ENCODE assay signal across 8 mouse cellular contexts in genomic region chr8:95352871-95353866, GRCm38 (mm10). TPM values are rescaled to one million over a fixed set of nuclear protein-coding genes. Genes with fewer than 3 reads are reported as not detected.
DNase-seq lines count a peak whose midpoint lies in the region; ATAC-seq and TF ChIP-seq lines count a peak whose summit lies in the region.

No protein-coding gene starts in this region.

- DNase-seq in Muller cell, postnatal 12 days (ENCODE audit: inconsistent ontology term), result peak; percentile 64
- DNase-seq in heart, embryonic 10.5 days (ENCODE audit: low spot score), result no peak
- peak; percentile 67 to 77 for DNase-seq in lung, postnatal 4 days
- no peak for DNase-seq in B cell, adult 2 months

- ATAC-seq in kidney, embryonic 16.5 days (ENCODE audit: low FRiP score, low TSS enrichment), result peak; percentile 46
- ATAC-seq in stomach, embryonic 15.5 days (ENCODE audit: insufficient read depth, low FRiP score, low read depth), result peak; percentile 36

- H3K27ac ChIP-seq in cortical plate, adult 2 months (ENCODE audit: insufficient read depth, low read length), result no peak overlapping the region
- H3K27ac ChIP-seq in heart, embryonic 10.5 days, result peak overlapping the region; percentile 93
- H3K27ac ChIP-seq in kidney, embryonic 16.5 days (ENCODE audit: low read length), result peak overlapping the region; percentile 78
- peak overlapping the region; percentile 86 for H3K27ac ChIP-seq in stomach, embryonic 15.5 days

- H3K4me1 ChIP-seq in E14TG2a.4 (replicated peaks; ENCODE audit: low read depth, low read length), result peaks cover 53% of the 10 kb centered on the region
- H3K4me1 ChIP-seq in cortical plate, adult 2 months (ENCODE audit: control insufficient read depth, insufficient read depth, low read length), result peaks cover 8% of the 10 kb centered on the region
- peaks cover 81% of the 10 kb centered on the region for H3K4me1 ChIP-seq in heart, embryonic 10.5 days
- peaks cover 29% of the 10 kb centered on the region for H3K4me1 ChIP-seq in kidney, embryonic 16.5 days (ENCODE audit: insufficient read depth, low read length)
- peaks cover 34% of the 10 kb centered on the region for H3K4me1 ChIP-seq in stomach, embryonic 15.5 days

- WGBS in heart, embryonic 10.5 days, result under 1% methylated on average over 62 of the region's 62 CpGs
- WGBS in kidney, embryonic 16.5 days, result 2% methylated on average over 60 of the region's 62 CpGs
- WGBS in stomach, embryonic 15.5 days, result 4% methylated on average over 62 of the region's 62 CpGs

- peak overlapping the region; percentile 88 for H3K9ac ChIP-seq in kidney, embryonic 16.5 days (replicated peaks; ENCODE audit: low read length)
- H3K9ac ChIP-seq in stomach, embryonic 15.5 days, result peak overlapping the region; percentile 81

- TF ChIP-seq CTCF in E14TG2a.4 (conservative IDR thresholded peaks at IDR 0.05; ENCODE audit: low read length), result no peak
- no peak for TF ChIP-seq CTCF in cortical plate, adult 2 months (IDR thresholded peaks at IDR 0.05; ENCODE audit: extremely low read depth, insufficient read depth, low read length)

- TF ChIP-seq POLR2A in cortical plate, adult 2 months (IDR thresholded peaks at IDR 0.05; ENCODE audit: extremely low read depth, insufficient read depth, low read length), result no peak

- H3K4me3 ChIP-seq in E14TG2a.4 (replicated peaks; ENCODE audit: low read length), result peak overlapping the region; percentile 93
- peak overlapping the region; percentile 46 for H3K4me3 ChIP-seq in cortical plate, adult 2 months (ENCODE audit: insufficient read depth, low read length)
- H3K4me3 ChIP-seq in heart, embryonic 10.5 days, result peak overlapping the region; percentile 86
- peak overlapping the region; percentile 82 for H3K4me3 ChIP-seq in kidney, embryonic 16.5 days (ENCODE audit: low read length)
- peak overlapping the region; percentile 77 for H3K4me3 ChIP-seq in stomach, embryonic 15.5 days (replicated peaks)

- peaks cover 77% of the 10 kb centered on the region for H3K27me3 ChIP-seq in E14TG2a.4 (ENCODE audit: insufficient read depth, low read length)
- H3K27me3 ChIP-seq in heart, embryonic 10.5 days (ENCODE audit: insufficient read depth, poor library complexity, severe bottlenecking), result no peaks in the 10 kb centered on the region
- H3K27me3 ChIP-seq in kidney, embryonic 16.5 days (ENCODE audit: insufficient read depth, low read length), result peaks cover 2% of the 10 kb centered on the region; the same call in 1 of the 2 replicates
- H3K27me3 ChIP-seq in stomach, embryonic 15.5 days (replicated peaks), result no peaks in the 10 kb centered on the region

- H3K36me3 ChIP-seq in E14TG2a.4 (ENCODE audit: insufficient read depth, low read length), result no peaks in the 10 kb centered on the region
- peaks cover 13% of the 10 kb centered on the region for H3K36me3 ChIP-seq in heart, embryonic 10.5 days
- no peaks in the 10 kb centered on the region for H3K36me3 ChIP-seq in kidney, embryonic 16.5 days (ENCODE audit: insufficient read depth, low read length)
- no peaks in the 10 kb centered on the region for H3K36me3 ChIP-seq in stomach, embryonic 15.5 days

- H3K9me3 ChIP-seq in E14TG2a.4 (ENCODE audit: low read length), result no peaks in the 10 kb centered on the region
- no peaks in the 10 kb centered on the region for H3K9me3 ChIP-seq in heart, embryonic 10.5 days
- no peaks in the 10 kb centered on the region for H3K9me3 ChIP-seq in kidney, embryonic 16.5 days (ENCODE audit: low read length)
- H3K9me3 ChIP-seq in stomach, embryonic 15.5 days, result no peaks in the 10 kb centered on the region

- H3K4me2 ChIP-seq in kidney, embryonic 16.5 days (replicated peaks; ENCODE audit: low read depth, low read length), result peak overlapping the region; percentile 98
- H3K4me2 ChIP-seq in stomach, embryonic 15.5 days, result peak overlapping the region; percentile 88

RNA-seq across cellular contexts. Expression of gene Mmp15, which starts 1.1 kb away (rescaled TPM):
- 8.1 and 9.2 TPM in 2 replicates for polyA plus RNA-seq in cortical plate, adult 2 months (2012; rRNA removed)
- 30.9 and 50.2 TPM in 2 replicates for polyA plus RNA-seq in heart, embryonic 10.5 days (2016; fragmentation: Nextera tagmentation; extraction: Ambion mirVana)
- 8.9 and 9.4 TPM in 2 replicates for polyA plus RNA-seq in kidney, embryonic 16.5 days (2015; fragmentation: Nextera tagmentation; extraction: Ambion mirVana)
- polyA plus RNA-seq in stomach, embryonic 15.5 days (2015; fragmentation: Nextera tagmentation; extraction: Ambion mirVana), result 17.0 and 20.0 TPM in 2 replicates

RNA-seq across cellular contexts. Expression of gene Usb1, which starts 21.1 kb away (rescaled TPM):
- polyA plus RNA-seq in cortical plate, adult 2 months (2012; rRNA removed), result 17.0 and 17.2 TPM in 2 replicates
- 31.5 and 33.0 TPM in 2 replicates for polyA plus RNA-seq in heart, embryonic 10.5 days (2016; fragmentation: Nextera tagmentation; extraction: Ambion mirVana)
- polyA plus RNA-seq in kidney, embryonic 16.5 days (2015; fragmentation: Nextera tagmentation; extraction: Ambion mirVana), result 59.0 and 61.7 TPM in 2 replicates
- 36.1 and 38.5 TPM in 2 replicates for polyA plus RNA-seq in stomach, embryonic 15.5 days (2015; fragmentation: Nextera tagmentation; extraction: Ambion mirVana)

RNA-seq across cellular contexts. Expression of gene Zfp319, which starts 21.4 kb away (rescaled TPM):
- polyA plus RNA-seq in cortical plate, adult 2 months (2012; rRNA removed), result 9.9 and 10.4 TPM in 2 replicates
- 7.5 TPM in 2 replicates for polyA plus RNA-seq in heart, embryonic 10.5 days (2016; fragmentation: Nextera tagmentation; extraction: Ambion mirVana)
- polyA plus RNA-seq in kidney, embryonic 16.5 days (2015; fragmentation: Nextera tagmentation; extraction: Ambion mirVana), result 9.5 and 10.3 TPM in 2 replicates
- 6.2 and 7.2 TPM in 2 replicates for polyA plus RNA-seq in stomach, embryonic 15.5 days (2015; fragmentation: Nextera tagmentation; extraction: Ambion mirVana)

RNA-seq across cellular contexts. Expression of gene Tepp, which starts 42.8 kb away (rescaled TPM):
- polyA plus RNA-seq in cortical plate, adult 2 months (2012; rRNA removed), result 0.17 and 0.40 TPM in 2 replicates
- polyA plus RNA-seq in heart, embryonic 10.5 days (2016; fragmentation: Nextera tagmentation; extraction: Ambion mirVana), result not detected in 2 replicates
- 0.70 TPM in 1 of 2 replicates, not detected in the other for polyA plus RNA-seq in kidney, embryonic 16.5 days (2015; fragmentation: Nextera tagmentation; extraction: Ambion mirVana)
- polyA plus RNA-seq in stomach, embryonic 15.5 days (2015; fragmentation: Nextera tagmentation; extraction: Ambion mirVana), result 0.23 and 0.48 TPM in 2 replicates

RNA-seq across cellular contexts. Expression of gene Cngb1, which starts 46.8 kb away (rescaled TPM):
- 0.06 and 0.23 TPM in 2 replicates for polyA plus RNA-seq in cortical plate, adult 2 months (2012; rRNA removed)
- polyA plus RNA-seq in heart, embryonic 10.5 days (2016; fragmentation: Nextera tagmentation; extraction: Ambion mirVana), result 0.17 TPM in 1 of 2 replicates, not detected in the other
- 0.64 and 0.85 TPM in 2 replicates for polyA plus RNA-seq in kidney, embryonic 16.5 days (2015; fragmentation: Nextera tagmentation; extraction: Ambion mirVana)
- polyA plus RNA-seq in stomach, embryonic 15.5 days (2015; fragmentation: Nextera tagmentation; extraction: Ambion mirVana), result 0.59 and 1.1 TPM in 2 replicates

Comparison
In these comparisons a context has a peak if more than half of its experiments do, and no peak if none do; other contexts are left out.
1. DNase-seq: peak in Muller cell, postnatal 12 days (single experiment) and lung, postnatal 4 days (2 of 2); none in heart, embryonic 10.5 days (single experiment) and B cell, adult 2 months (0 of 2).
2. Peak in every context shown above with its lines, with median percentiles within 50 percentile points of each other: H3K4me3 ChIP-seq.